Mouse (Mus musculus) layer of hippocampus, adult 9-11 months (tissue): ENCODE data around the gene Mrpl53.

Experiments
- DNase-seq: peaks from one replicate; pipeline ENCODE4 v3.0.0; 2022

The Mrpl53 gene

DNA sequence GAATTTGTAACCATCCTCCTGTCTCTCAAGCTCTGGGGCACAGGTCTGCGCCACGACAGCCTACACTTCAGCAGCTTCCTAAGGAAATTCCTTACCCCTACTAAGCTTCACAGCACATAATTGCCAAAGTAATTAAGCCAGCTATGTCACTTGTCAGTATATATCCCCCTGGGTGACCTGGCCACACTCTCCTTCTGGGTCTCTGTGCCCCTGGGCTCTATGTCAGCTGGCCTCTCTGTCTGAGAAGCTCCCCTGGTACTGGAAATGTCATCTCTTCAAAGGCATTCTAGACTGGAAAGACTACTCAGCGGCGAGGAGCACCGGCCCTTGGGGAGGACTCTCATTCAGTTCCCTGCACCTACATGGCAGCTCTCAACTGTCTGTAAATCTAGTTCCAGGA is 14.1 kb downstream of the Mrpl53 start:
- DNase-seq = no peak

DNA sequence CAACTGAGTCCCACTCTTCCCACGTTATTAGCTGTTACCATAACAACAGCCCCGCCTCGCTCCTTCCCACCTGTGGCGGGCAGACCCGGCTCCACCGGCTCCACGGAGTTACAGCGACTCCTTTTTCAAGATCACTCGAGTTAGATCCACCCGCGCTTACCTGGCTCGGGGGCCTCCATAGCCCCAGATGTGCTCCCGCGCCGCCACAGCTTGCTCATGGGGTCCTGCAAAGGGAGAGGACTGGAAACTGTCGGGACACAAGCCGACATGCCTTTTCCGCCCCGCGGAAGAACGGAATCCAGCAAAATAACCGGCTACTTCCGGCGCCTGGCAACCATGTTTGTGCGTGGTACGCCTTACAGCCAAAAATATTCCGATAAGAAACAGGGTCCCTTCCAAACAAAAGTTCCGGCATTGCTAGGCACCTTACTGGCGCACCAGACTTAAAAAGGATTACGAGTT is 16.0 kb downstream of the Mrpl53 start:
- peak; percentile 92 for DNase-seq

DNA sequence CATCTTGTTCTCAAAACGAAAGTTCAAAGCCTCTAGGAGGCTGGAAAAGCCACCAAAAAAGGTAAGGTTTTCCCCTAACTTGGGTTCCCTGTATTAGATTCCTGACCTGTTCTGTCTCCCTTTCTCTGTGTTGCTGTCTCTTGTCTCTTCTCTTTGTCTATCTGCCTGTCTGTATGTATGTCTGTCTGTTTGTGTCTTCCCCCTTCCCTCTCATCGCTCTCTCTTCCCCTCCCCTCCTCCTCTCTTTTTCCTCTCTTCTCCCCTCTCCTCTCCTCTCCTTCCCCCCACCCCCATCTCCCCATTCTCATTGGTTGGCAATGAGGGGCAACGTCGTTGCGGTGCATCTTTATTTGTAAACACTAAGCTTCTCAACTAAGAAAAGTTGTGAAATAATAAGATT is 16.5 kb downstream of the Mrpl53 start, which contains the start of gene Ino80b:
Ino80b (minus strand) TSS at position 101 of the 400 bp plus-strand sequence.
- DNase-seq = no peak

DNA sequence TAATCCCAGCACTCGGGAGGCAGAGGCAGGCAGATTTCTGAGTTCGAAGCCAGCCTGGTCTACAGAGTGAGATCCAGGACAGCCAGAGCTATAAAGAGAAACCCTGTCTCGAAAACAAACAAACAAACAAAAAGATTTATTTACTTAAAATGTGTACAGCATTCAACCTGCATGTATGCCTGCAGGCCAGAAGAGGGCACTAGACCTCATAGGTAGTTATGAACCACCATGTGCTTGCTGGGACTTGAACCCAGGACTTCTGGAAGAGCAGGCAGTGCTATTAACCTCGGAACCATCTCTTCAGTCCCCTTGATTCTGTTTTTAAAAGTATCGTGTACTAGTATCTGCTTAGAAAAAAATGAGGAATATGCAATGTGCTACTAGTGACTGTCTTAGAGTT is 18.6 kb downstream of the Mrpl53 start:
- no peak for DNase-seq

DNA sequence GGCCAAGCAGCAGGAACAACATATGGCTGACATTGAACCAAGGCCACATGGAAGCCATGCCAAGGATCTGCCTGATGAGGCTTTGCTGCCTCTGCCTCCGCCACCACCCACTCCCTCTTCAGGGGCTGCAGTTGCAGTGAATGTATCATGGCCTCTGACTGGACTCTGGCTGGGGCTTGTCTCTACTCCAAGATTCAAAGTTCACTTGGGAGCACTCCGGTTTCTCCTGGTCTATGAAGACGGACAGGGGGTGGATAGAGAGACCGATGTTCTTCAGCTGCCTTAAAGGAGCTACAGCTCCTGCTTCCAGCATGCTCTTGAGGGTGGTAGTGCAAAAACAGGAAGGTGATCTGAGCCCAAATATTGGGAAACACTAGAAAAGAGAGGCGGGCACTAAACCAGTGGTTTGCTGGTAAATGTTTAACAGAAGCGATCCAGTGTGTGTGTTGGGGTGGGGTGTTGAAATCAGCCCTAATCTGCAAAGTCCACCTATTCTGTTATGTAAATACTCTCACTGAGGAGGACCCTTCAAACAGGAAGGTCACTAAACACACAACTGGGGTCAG is 22.7 kb downstream of the Mrpl53 start:
- DNase-seq = no peak

DNA sequence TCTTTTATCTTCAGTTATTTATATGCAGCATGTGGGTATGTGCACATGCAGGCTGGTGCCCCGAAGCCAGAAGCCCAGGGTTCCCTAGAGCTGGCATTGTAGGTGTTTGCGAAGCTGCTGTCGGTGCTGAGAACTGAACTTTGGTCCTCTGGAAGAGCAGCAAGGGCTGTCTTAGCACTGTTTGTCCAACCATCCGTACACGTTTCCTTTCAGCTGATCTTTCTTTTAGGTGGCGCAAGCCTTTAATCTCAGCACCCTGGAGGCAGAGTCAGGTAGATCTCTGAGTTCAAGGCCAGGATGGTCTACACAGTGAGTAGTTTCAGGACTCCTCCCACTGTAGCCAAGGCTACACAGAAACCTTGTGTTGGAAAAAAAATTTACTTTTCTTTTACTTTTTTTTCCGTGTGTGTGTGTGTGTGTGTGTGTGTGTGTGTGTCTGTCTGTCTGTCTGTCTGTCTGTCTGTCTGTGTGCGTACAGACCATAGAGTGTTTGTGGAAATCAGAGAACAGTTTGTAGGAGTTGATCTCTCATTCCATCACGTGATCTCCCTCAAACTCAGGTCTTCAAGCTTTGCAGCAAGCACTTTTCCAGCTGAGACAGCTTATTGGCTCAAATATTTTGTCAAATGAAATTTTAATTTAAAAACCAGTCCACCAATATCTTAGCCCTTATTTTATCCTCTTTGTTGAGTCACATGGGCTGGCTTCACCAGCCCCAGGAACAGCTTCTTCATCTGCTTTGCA is 23.5 kb downstream of the Mrpl53 start:
- no peak for DNase-seq

DNA sequence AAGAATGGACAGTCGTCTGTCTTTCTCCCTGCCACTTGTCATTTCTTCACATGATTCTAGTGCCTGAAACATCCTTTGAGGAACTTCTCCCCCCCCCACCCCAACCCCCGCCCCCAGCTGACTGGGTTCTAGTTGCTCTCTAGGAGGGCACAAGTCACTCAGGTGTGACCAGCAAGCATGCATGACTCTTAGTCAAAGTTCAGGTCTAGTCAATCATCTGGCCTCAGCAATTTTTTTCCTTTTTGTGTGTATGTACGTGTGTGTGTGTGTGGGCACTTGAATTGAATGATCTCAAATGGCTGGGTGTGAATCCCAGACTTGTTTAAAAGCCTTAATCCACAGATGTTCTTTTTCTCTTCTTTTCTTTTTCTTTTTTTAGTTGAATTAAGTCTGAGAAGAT is 25.4 kb downstream of the Mrpl53 start:
- no peak for DNase-seq

DNA sequence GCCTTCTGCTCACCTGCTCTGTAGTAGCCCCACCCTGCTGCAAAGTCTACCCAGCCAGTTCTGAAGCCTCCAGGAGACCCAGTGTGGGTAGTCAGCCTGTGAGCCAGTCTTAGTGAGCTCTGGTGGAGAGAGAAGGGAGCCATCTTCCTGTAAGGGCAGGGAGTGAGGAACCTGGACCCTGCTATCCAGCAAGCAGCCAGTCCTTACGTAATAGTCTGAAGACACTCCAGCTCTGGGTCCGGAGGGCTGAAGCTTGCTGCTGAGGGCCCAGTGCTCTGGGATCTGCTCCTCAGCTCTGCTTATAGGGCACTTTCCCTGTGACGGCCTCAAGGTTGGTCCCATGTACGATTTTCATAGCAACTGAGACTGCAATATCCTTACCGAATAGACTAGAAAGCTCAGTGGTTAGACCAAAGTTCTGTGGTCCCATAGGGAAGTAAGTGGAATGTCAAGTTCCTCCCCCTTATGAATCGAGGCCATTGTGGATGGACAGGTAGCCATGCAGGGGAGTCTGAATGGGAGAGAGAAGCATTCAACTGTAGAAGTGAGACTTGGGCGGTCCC is 26.2 kb downstream of the Mrpl53 start, which contains the start of gene Rtkn:
Rtkn (plus strand) TSS at position 513 of the 563 bp plus-strand sequence.
- DNase-seq = no peak

DNA sequence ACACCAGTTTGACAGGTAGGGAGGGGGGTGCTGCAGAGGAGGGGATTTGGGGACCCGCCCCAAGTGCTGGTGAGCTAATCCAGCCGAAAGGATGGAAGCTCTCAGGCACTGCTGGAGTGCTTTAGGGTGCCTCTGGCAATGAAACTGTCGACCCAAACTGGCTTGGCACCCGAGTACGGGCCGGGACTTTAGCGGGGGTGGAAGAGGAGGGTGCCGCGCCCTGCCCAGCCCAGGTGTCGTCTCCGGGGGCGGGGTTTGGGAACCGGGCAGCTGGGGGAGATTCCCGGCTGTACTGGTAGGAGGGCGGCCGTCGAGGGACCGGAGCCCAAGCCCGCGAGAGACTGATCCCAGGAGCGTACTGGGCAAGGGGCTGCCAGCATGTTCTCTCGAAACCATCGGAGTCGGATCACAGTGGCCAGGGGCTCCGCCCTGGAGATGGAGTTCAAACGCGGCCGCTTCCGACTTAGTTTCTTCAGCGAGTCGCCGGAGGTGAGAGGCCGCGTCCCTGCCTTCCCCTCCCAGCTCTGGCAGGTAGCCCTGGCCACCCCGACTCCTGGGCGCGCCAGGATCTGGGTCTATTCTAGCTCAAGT is 26.8 kb downstream of the Mrpl53 start:
- no peak for DNase-seq

DNA sequence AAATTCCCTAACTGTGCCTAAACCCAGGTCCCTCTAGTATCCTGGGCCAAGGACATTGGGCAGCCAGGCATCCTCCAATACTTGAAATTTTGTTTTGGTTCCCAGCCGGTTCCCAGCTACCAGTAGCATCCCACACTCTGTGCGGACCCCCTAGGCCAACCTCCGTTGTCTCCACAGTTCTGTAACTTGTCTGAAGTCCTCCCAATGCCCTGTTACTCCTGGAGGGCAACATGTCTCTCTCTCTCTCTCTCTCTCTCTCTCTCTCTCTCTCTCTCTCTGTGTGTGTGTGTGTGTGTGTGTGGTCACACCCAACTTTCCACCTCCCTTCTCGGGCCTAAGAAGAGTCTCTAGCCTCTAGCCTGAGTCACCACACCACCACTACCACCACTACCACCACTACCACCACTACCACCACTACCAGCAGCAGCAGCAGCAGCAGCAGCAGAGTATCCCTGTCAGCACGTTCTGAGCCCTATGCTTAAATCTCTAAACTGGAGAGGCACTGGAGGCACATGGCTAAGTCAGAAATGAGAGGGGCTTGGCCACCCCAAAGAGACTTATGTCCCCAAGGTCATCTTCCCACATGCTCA is 27.5 kb downstream of the Mrpl53 start:
- DNase-seq = no peak

DNA sequence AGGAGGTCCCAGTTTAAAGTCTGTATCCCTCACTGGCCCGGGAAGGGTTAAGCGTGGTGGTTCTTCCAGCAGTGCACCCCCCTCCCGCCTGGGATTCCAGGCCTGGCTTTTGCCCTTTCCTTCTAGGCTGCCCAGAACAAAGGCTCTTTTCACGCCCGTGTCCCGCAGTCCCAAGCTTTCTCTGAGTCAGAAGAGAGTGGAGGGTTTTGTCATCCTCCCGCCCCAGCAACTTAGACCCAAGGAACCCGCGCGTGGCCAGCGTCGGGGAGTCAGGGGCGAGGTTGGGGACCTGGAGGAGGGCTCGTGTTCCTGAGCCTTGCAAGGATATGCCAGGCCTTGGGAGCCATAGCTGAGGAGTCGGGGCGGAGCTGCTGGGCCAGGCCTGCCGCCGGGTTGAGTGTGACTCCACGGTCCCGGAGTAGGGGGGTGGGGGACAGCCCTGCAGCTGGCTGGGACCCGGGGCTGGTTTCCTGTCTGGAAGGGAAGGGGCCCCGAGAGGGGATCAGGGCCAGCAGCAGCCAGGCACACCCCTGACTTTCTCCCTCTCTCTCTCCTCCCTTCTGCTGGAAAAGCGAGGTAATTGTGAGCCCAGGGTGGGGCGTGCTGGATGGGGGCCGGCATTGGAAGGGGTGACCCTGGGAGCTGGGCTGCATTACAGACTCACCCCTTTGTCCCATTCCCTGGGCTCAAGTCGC is 28.2 kb downstream of the Mrpl53 start:
- DNase-seq = peak; percentile 70

DNA sequence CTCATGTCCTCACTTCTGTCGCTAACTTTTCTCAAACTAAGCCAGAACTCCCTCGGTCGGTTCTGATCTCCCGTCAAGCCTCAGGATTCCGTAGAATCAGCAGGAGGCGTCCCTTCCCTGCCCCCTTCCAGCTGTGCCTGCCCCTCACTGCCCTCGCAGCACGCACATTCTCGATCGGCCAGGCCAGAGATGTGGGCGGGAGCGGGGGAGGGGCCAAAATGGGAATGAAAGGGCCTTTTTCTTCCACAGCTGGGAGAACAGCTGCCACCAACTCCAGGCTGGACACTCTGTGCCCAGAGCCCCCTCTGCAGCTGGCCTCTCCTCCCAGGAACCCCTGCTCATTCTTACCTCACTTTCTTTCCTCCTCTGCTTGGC is 28.7 kb downstream of the Mrpl53 start:
- DNase-seq = peak; percentile 90

DNA sequence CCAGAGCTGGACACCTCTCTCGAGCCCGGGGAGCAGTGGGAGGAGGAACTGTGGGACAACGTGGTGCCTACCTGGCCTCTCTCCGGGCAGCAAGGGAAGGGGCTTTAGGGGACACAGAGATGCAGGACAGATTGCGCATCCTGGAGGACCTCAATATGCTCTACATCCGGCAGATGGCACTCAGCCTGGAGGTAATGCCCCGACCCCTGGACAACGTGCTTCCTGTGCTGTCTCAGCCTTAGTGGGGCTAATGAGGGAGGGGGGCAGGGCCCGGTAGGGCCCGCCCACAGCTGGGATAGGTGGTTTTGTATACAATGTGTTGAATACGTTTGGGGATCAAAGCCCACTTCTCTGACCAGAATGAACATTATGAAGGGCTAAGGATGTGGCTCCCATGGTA is 29.2 kb downstream of the Mrpl53 start:
- DNase-seq = no peak

DNA sequence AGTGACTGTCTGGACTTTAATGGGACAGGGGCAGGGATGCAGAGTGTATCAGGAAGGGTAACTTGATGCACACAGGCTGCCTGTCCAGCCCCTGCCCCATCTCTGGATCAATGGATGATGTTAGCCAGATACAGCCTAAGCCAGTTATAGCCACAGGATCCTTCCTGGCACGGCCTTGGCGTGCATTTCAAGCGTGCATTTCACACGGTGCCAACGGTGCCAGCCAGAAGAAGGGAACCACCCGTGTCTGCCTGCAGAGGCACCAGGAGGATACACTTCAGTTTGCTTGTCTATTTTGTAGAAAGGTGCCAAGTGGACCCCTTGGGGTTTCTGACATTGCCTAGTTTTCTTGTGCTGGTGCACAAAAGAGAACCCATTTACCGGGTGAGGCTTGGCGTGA is 31.2 kb downstream of the Mrpl53 start:
- no peak for DNase-seq

DNA sequence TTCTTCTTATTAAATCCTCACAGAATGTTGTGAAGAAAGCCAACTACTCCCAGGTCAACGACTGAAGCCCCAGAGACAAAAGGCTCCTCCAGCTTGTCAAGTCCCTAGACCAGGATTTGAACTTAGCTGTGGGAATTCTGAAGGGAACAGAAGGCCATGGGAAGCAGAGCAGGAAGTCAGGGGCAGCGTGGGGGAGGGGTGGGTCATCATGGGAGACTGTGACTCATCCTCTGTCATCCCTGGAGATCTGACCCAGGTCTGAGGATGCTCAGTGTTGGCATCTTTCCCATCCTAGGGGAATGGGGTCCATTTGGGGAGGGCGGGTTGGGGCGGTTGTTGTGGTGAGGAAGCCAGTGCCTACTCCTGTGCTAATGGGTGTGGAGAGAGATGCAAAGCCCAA is 32.8 kb downstream of the Mrpl53 start:
- no peak for DNase-seq

DNA sequence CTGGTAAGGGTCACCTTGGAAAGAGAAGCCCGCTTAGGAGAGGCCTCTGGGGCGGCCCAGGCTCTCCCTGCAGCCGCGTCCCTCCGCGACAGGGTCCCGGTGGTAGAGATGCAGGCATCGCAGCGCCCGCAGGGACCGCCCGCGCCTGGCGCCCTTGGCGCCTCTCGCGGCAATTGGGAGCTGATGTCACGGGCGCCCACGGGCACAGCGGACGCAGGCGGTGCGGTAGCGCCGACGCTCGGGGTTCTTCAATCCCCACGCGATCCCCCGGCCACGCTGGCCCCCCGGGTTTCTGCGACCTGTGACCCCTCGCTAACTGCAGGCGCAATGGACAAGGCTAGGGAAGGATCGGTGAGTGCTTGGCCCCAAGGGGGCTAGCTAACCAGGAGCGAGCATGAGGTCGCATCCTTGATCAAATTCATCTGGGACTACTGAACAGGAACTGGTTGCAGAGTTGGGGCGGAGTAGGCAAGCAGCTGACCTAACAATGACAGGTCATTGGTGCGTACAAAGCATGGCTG is 33.4 kb downstream of the Mrpl53 start:
- peak; percentile 69 for DNase-seq

DNA sequence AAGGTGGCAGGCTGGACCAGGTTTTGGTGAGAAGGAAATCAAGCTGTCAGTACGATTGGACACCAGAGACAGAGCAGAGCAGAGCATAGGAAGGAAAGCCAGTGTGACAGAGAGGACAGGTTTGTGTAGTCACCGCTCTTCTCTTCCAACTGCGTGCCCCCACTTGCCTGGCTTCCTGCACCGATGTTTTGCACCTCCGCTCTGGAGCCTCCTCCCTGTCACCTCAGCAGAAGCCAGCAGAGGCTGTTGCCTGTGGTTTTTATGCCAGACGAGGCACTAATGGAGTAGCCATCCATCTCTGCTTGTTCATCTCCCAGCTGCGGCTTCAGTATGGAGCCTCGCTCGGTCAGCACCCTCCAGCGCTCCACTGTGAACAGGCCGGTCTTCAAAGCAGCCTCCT is 34.0 kb downstream of the Mrpl53 start:
- no peak for DNase-seq

DNA sequence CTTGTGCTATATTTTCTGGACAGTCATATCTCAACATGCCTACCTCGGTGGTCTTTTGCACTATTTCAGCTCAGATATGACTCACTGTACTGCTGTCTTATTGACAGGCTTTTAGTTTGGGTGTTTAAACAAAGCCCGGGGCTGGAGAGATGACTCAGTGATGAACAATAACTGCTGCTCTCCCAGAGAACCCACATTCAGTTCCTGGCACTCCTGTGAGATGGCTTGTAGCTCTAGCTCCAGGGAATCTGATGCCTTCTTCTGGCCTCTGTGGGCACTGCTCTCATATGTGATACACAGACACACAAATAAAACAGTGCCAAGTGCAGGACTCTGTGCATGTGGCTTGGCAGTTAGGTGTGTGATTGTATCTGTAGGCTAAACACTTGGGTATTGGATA is 36.4 kb downstream of the Mrpl53 start:
- DNase-seq = no peak

DNA sequence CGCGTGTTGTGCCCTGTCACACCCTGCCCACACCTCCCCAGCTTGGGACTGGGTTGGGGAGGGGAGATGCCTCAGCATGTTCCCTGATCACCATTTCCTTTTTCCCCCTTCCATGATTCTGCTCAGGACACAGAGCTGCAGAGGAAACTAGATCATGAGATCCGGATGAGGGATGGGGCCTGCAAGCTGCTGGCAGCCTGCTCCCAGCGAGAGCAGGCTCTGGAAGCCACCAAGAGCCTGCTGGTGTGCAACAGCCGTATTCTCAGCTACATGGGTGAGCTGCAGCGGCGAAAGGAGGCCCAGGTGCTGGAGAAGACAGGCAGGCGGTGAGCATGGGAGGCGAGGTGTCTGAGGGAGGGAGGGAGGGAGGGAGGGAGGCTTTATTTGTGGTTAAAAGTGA is 37.0 kb downstream of the Mrpl53 start:
- no peak for DNase-seq

DNA sequence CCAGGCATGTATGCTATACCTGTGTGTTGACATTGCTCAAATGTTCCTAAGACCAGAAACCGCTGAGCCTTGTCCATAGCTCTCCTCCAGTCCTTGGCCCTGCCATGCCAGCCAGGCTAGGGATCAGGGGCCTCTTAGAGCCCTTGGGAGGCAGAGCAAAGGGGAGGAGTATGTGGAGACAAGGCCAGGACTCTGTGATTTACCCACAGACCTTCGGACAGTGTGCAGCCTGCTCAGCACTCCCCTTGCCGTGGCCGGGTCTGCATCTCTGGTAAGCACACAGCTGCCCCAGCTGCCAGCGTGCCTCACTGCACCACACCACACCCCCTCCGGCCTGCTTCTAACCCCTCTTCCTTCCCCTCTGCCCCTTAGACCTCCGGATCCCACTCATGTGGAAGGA is 38.4 kb downstream of the Mrpl53 start:
- DNase-seq = no peak

DNA sequence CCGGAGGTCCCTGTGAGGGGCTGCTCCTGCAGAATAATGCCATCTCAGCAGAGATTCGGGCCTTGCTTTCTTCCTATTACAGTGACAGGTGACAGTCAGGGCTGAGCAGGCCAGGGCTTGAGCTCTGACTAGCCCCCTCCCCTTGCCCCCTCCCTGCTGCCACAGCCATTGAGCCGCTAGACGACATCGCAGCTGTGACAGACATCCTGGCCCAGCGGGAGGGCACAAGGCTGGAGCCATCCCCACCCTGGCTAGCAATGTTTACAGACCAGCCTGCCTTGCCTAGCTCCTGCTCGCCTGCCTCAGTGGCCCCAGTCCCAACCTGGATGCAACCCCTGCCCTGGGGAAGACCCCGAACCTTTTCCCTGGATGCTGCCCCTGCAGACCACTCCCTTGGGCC is 42.9 kb downstream of the Mrpl53 start:
- no peak for DNase-seq

DNA sequence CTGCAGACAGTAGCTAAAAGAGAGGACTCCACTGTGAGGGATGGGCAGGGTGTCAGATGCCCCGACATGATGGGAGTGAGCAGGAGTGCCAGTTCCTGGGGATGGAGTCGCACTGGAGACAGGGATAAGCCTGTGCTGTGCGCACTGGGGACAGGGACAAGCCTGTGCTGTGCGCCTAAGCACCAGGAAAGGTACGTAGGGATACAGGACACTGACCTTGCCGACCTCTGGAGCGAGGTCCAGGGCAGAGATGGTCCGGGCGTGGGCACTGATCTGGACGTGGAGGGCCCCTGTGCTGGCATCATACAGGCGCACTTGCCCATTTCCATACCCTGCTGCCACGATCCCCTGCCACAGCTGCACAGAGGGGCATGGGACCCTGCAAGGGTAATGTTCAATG is 44.2 kb downstream of the Mrpl53 start:
- DNase-seq = no peak

DNA sequence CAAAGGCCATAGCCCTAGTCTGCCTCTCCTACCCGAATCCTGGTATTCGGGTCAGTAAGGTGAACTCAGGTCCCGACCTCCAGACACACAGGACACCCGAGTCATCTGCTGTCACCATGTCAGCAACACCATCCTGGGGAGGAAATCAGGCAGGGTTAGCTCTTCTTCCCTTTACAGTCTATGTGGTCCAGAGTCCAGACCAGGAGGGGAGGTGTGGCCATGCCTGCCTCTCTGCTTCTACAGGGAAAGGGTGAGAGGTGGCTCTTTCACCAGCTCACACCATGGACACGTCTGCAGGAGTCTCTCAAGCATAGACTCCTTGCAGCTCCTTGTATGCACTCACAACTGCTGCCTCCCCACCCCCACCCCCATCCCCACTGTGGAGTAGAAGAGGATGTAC is 44.6 kb downstream of the Mrpl53 start:
- no peak for DNase-seq
